Mouse (Mus musculus): ENCODE results near the gene 1700019D03Rik. TPM values are rescaled to one million over a fixed set of nuclear protein-coding genes. Genes with fewer than 3 reads are reported as not detected.

1700019D03Rik gene
- polyA plus RNA-seq, 1 experiment from 2014 or later: 7.5 TPM

DNA sequence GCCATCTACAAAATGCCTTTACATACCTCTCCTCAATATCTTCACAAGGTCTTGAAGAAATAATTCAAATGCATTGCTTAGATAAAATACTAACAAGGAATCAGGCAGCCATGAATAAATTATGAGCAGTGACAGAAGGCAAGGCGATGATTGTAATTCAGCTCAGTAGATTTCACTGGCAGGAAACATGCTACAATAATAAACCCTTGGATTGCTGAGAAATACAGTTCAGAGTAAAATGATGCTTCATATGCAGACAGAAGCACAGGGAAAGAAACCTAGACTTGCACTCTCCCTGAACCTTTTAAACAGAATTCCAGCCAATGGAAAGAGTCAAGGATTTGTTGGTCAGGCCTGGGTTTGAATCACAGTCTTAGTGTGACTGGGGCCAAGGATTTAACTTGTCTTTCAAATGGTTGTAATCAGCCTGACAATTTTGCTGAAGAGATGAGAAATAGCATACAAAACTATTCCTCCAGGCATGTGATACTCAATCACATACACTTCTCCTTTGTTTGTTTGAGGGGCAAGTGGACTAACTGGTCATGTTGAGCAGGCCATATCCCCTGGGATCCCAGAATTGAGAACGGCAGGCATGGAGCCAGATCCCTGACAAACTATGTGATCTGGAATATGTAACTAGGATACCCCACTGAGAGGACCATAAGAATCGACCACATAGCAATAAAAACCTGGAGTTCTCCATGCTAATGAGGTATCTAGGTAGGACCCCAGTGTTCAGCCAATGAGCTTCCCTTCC, 1.1 kb downstream of the 1700019D03Rik start:
- Histone ChIP-seq H3K4me2 (no peak overlapping the region), H3K4me1 (replicated peaks) (no peaks in the 10 kb centered on the region), H3K4me3 (replicated peaks) (no peak overlapping the region), H3K36me3 (no peaks in the 10 kb centered on the region), H3K9ac (no peak overlapping the region), H3K9me3 (replicated peaks) (no peaks in the 10 kb centered on the region), H3K27ac (no peak overlapping the region), H3K27me3 (no peaks in the 10 kb centered on the region)
- DNase-seq (no peak), ATAC-seq (ENCODE audit: low read depth) (no peak)
- WGBS (ENCODE audit: insufficient replicate concordance): 53% methylated on average over 3 of the region's 3 CpGs

DNA sequence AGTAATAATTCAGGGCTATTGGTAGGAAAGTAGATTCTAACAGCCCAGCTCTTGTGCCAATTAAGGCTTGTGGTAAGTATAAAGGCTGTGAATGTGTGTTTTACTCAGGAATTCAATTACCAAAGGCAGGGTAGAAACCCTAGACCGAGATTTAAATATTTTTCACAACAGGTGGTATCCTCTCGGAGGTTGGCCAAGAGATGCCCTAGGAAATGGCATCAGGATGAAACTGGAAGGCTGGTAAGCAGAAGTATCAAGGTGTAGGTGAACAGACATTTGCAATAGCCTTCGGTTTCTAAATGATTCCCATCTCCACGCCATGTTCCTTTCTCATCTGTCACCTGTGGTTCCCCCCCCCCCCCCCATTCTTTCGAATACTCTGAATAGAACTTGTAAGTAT, 4.4 kb downstream of the 1700019D03Rik start:
- DNase-seq (no peak), ATAC-seq (ENCODE audit: low read depth) (no peak)
- Histone ChIP-seq H3K4me2 (no peak overlapping the region), H3K9me3 (replicated peaks) (no peaks in the 10 kb centered on the region), H3K4me1 (replicated peaks) (no peaks in the 10 kb centered on the region), H3K4me3 (replicated peaks) (no peak overlapping the region), H3K27me3 (no peaks in the 10 kb centered on the region), H3K27ac (no peak overlapping the region), H3K36me3 (no peaks in the 10 kb centered on the region), H3K9ac (no peak overlapping the region)
- WGBS (ENCODE audit: insufficient replicate concordance): 69% methylated on average over 5 of the region's 5 CpGs

DNA sequence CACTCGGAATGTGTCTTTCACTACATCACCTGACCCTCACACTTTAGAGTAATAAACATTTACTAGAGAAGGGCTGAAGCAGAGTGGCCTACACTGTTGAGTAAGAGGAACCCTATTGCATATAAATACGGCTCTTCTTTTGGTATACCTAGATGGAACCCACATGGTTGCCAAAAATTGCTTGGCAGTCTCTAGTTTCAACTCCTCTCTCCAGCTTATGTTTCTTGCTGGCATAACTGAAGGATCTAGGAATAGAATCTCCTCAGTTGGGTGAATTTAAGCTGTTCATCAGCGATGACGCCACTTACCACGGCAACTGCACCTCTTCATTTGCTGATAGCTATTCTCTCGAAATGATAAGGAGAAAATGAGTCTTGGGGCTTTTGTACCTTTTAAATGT, 5.3 kb downstream of the 1700019D03Rik start:
- no peaks in the 10 kb centered on the region for H3K9me3 ChIP-seq (replicated peaks)
- H3K4me3 ChIP-seq (replicated peaks): no peak overlapping the region
- no peak overlapping the region for H3K4me2 ChIP-seq
- no peak overlapping the region for H3K27ac ChIP-seq
- no peak overlapping the region for H3K9ac ChIP-seq
- WGBS (ENCODE audit: insufficient replicate concordance): 70% methylated on average over 6 of the region's 6 CpGs
- H3K4me1 ChIP-seq (replicated peaks): no peaks in the 10 kb centered on the region
- DNase-seq (no peak), ATAC-seq (ENCODE audit: low read depth) (no peak)
- no peaks in the 10 kb centered on the region for H3K27me3 ChIP-seq
- no peaks in the 10 kb centered on the region for H3K36me3 ChIP-seq

DNA sequence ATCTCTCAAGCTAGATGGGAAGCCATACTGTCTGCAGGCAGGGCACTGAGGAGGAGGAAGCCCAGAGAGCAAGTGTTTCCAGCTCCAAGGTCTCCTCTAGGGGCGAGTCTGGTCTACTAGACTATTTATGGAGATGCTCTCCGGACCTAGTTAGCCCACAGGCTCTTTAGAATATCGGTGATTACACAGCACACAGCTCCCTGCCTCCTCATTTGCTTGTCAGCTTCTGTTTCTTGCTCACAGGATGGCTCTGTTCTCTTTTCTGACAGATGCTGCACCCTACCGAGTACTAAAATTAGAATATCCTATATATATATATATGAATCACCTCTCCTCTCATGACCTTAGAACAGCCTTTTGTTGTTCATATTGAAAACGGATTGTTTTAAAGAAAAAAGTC, 33.3 kb downstream of the 1700019D03Rik start:
- no peak for ATAC-seq (ENCODE audit: low read depth)
- Histone ChIP-seq H3K36me3 (no peaks in the 10 kb centered on the region), H3K9ac (no peak overlapping the region), H3K9me3 (replicated peaks) (no peaks in the 10 kb centered on the region), H3K4me1 (replicated peaks) (no peaks in the 10 kb centered on the region), H3K4me3 (replicated peaks) (no peak overlapping the region), H3K27me3 (no peaks in the 10 kb centered on the region), H3K4me2 (no peak overlapping the region), H3K27ac (no peak overlapping the region)
- WGBS (ENCODE audit: insufficient replicate concordance): 53% methylated on average over 5 of the region's 5 CpGs
- no peak for DNase-seq

DNA sequence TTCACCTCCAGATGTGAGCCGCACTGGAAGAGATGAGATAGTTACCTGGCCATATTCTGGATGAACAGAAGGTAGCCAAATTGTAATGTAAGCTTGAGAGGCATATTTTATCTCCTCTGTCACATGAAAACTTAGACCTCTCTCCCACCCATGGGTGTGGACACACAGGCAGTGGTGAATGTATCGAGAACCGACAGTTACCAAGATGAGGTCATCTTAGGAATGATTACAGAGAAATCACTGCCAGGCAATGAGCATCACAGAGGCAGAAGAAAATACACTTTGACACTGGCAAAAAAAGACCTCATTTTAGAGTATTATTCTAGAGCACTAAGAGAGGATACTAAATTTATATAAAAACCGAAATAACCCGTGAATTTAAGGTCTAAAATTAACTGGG, 46.8 kb downstream of the 1700019D03Rik start:
- Histone ChIP-seq H3K9me3 (replicated peaks) (no peaks in the 10 kb centered on the region), H3K27me3 (no peaks in the 10 kb centered on the region), H3K4me3 (replicated peaks) (no peak overlapping the region), H3K9ac (no peak overlapping the region), H3K27ac (no peak overlapping the region), H3K4me2 (no peak overlapping the region), H3K36me3 (no peaks in the 10 kb centered on the region), H3K4me1 (replicated peaks) (no peaks in the 10 kb centered on the region)
- ATAC-seq (ENCODE audit: low read depth) (no peak), DNase-seq (no peak)
- 51% methylated on average over 5 of the region's 5 CpGs for WGBS (ENCODE audit: insufficient replicate concordance)

DNA sequence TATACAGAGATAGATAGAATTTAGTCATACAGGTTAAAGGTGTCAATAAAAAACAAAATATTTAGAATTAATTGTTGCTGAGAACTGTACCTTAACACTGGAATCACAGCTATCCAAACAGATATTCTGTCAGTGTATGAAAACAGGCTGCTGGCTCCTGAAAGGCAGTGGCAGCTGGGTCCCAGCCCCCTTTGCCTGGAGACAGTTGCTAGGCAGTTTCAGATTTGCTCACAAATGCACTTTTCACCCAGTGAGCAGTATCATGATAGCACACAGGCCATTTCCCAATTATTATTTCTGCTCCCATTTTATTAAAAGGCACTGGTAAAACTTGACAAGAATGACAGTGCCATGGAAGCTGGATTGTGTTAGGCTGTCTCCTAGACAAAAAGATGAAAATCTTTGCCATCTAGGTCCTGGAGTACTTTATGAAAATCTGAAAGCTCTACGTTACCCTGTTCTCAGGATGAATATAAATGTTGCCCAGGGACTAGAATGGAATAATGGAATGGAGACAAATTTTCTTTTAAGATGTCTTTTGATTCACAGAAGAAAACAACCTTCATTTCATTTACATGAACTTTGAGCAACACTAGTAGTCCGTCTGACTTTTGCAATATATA, 48.0 kb downstream of the 1700019D03Rik start:
- DNase-seq: no peak
- Histone ChIP-seq H3K9ac (no peak overlapping the region), H3K4me3 (replicated peaks) (no peak overlapping the region), H3K4me1 (replicated peaks) (no peaks in the 10 kb centered on the region), H3K36me3 (no peaks in the 10 kb centered on the region), H3K4me2 (no peak overlapping the region), H3K27ac (no peak overlapping the region), H3K27me3 (no peaks in the 10 kb centered on the region), H3K9me3 (replicated peaks) (no peaks in the 10 kb centered on the region)
- no peak for ATAC-seq (ENCODE audit: low read depth)
- 60% methylated on average over 2 of the region's 2 CpGs for whole genome bisulfite sequencing (ENCODE audit: insufficient replicate concordance)

DNA sequence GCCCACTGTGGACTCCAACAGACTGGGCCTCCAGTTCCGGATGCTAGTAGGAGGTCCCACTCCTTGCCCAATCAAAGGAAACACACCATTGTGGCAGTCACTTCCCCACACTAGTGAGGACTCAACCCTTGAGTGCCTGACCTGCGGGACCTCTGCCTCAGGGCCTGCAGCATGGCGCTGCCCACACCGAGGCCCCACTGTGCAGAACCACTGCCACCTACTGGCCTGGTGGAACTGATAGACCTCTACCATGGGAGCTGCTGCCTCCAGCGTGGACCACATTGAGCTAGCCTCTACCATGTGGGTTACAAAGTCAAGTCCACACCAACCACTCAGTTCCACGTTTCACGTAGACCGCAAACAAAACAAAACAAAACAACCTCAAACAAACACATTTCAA, 55.4 kb downstream of the 1700019D03Rik start:
- no peaks in the 10 kb centered on the region for H3K4me1 ChIP-seq (replicated peaks)
- ATAC-seq (ENCODE audit: low read depth) (no peak), DNase-seq (no peak)
- no peak overlapping the region for H3K27ac ChIP-seq
- 64% methylated on average over 8 of the region's 8 CpGs for WGBS (ENCODE audit: insufficient replicate concordance)
- no peaks in the 10 kb centered on the region for H3K9me3 ChIP-seq (replicated peaks)
- H3K4me2 ChIP-seq: no peak overlapping the region
- no peak overlapping the region for H3K9ac ChIP-seq
- no peak overlapping the region for H3K4me3 ChIP-seq (replicated peaks)
- no peaks in the 10 kb centered on the region for H3K27me3 ChIP-seq
- no peaks in the 10 kb centered on the region for H3K36me3 ChIP-seq

DNA sequence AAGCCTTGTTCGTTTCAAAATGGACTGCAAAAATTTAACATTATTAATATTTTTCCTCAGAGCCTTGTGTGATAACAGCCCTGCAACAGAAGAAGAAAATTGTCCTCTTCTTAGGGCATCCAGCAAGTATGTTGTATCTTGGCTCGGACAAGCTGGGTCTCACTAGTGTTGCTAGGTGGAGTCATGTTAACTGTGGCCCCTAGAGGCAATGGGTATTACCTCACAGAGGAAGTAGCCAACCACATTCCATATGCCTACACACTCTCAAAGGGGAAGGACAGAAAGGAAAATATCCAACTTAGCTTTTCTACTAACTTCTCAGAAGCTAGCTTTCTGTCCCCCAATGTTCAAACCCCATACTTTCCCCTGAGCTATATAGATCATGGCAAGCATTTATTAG, 56.9 kb downstream of the 1700019D03Rik start:
- WGBS (ENCODE audit: insufficient replicate concordance): 49% methylated on average over 2 of the region's 2 CpGs
- Histone ChIP-seq H3K4me3 (replicated peaks) (no peak overlapping the region), H3K9me3 (replicated peaks) (no peaks in the 10 kb centered on the region), H3K27ac (no peak overlapping the region), H3K4me2 (no peak overlapping the region), H3K9ac (no peak overlapping the region), H3K36me3 (no peaks in the 10 kb centered on the region), H3K4me1 (replicated peaks) (no peaks in the 10 kb centered on the region), H3K27me3 (no peaks in the 10 kb centered on the region)
- no peak for DNase-seq
- no peak for ATAC-seq (ENCODE audit: low read depth)

DNA sequence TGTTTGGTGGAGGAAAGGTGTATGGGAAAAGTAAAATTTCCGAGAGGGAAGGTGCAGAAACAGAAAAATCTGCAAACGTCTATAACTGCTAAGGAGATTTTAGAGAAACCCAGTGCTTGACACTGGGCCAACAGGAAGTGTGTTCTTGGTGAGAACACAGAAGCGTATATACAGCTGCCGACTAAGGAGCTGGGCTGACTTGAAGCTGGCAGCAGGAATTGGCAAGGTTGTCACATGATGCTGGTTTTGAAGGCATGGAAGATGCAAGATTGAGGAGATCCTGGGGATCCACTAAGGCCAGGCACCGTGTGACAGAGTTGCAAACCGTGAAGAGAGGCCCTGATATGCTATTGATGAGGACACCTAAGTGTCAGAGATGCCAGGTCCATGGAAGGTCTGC, 59.8 kb downstream of the 1700019D03Rik start:
- WGBS (ENCODE audit: insufficient replicate concordance): 47% methylated on average over 6 of the region's 6 CpGs
- no peak for DNase-seq
- H3K4me2 ChIP-seq: no peak overlapping the region
- no peaks in the 10 kb centered on the region for H3K4me1 ChIP-seq (replicated peaks)
- no peak for ATAC-seq (ENCODE audit: low read depth)
- H3K4me3 ChIP-seq (replicated peaks): no peak overlapping the region
- H3K36me3 ChIP-seq: no peaks in the 10 kb centered on the region
- H3K27me3 ChIP-seq: no peaks in the 10 kb centered on the region
- H3K27ac ChIP-seq: no peak overlapping the region
- no peak overlapping the region for H3K9ac ChIP-seq
- no peaks in the 10 kb centered on the region for H3K9me3 ChIP-seq (replicated peaks)

DNA sequence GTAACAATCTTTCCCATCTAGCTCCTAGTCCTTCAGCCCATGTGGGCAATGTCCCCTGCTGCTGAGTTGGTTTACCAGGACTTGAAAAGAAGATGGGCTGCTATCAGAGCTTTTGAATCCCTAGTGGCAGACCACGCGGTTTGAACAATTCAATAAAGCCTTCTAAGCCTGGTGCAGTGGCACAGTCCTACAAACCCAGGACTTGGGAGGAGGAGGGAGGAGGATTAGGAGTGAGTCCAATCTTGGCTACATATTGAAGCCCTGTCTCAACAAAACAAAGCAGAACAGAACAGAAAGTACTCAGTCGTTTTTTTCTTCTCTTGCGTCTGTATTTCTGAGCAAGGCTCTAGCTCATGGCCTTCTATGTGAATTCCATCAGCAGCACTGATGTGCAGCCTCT, 63.2 kb downstream of the 1700019D03Rik start:
- H3K4me3 ChIP-seq (replicated peaks): no peak overlapping the region
- H3K4me1 ChIP-seq (replicated peaks): peaks cover 10% of the 10 kb centered on the region; the same call in 1 of the 2 replicates
- H3K36me3 ChIP-seq: no peaks in the 10 kb centered on the region
- H3K27me3 ChIP-seq: peaks cover 15% of the 10 kb centered on the region
- no peak for ATAC-seq (ENCODE audit: low read depth)
- no peak overlapping the region for H3K27ac ChIP-seq
- no peak overlapping the region for H3K9ac ChIP-seq
- H3K9me3 ChIP-seq (replicated peaks): no peaks in the 10 kb centered on the region
- H3K4me2 ChIP-seq: no peak overlapping the region
- DNase-seq: no peak
- 58% methylated on average over 4 of the region's 4 CpGs for WGBS (ENCODE audit: insufficient replicate concordance)

DNA sequence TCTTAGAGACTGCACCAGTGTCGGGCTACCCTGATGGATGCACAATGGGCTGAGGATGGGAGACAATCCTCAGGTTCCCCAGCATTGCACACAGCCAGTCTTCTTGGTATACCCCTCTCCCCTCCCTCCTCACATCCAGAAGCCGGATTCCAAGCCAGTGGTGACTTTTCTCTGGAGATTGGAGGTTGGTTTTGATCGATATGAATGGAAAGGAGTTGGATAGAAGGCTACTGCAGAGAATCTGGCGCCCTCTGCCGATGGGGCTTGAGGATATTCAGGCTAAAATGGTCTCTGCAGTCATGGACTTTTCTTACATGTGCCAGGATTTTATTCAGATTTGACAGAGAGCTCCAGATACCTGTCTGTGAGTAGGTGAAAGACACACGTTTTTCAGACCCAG, 64.9 kb downstream of the 1700019D03Rik start:
- WGBS (ENCODE audit: insufficient replicate concordance): 17% methylated on average over 6 of the region's 6 CpGs
- Histone ChIP-seq H3K4me2 (no peak overlapping the region), H3K4me1 (replicated peaks) (peaks cover 10% of the 10 kb centered on the region; the same call in 1 of the 2 replicates), H3K27ac (no peak overlapping the region), H3K9me3 (replicated peaks) (no peaks in the 10 kb centered on the region), H3K4me3 (replicated peaks) (no peak overlapping the region), H3K9ac (no peak overlapping the region), H3K36me3 (no peaks in the 10 kb centered on the region), H3K27me3 (peaks cover 15% of the 10 kb centered on the region)
- no peak for ATAC-seq (ENCODE audit: low read depth)
- no peak for DNase-seq

DNA sequence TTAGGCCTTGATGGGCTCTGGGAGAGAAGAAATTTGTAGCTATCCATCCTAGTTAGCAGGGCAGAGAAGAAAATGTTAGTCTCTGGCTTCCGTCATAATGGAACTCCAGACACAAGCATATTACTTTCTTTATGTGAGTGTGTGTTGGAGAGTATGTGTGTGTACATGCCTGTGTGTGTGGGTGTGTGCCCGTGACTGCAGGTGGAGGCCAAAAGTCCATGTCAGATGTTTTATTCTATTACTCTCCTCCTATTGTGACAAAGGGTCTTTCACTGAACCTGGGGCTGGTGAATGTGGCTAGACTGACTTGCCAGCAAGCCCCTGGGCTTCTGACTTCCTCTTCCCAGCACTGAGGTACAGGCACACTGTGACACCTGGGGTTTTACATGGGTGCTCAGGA, 65.5 kb downstream of the 1700019D03Rik start:
- Histone ChIP-seq H3K4me2 (no peak overlapping the region), H3K9ac (no peak overlapping the region), H3K9me3 (replicated peaks) (no peaks in the 10 kb centered on the region), H3K4me3 (replicated peaks) (no peak overlapping the region), H3K27ac (no peak overlapping the region), H3K4me1 (replicated peaks) (peaks cover 10% of the 10 kb centered on the region; the same call in 1 of the 2 replicates), H3K36me3 (no peaks in the 10 kb centered on the region), H3K27me3 (peaks cover 15% of the 10 kb centered on the region)
- ATAC-seq (ENCODE audit: low read depth) (no peak), DNase-seq (no peak)
- 59% methylated on average over 2 of the region's 2 CpGs for WGBS (ENCODE audit: insufficient replicate concordance)

All from liver, embryonic 13.5 days (tissue).